Mouse (Mus musculus) thymus, postnatal 10 days (tissue): ENCODE results near the gene Miga2.

Experiments
- DNase-seq, 2 experiments: peaks; one replicate each; pipeline ENCODE4 v3.0.0; 2021; ENCODE audit warnings: low spot score in 2 of 2

Miga2 gene

DNA sequence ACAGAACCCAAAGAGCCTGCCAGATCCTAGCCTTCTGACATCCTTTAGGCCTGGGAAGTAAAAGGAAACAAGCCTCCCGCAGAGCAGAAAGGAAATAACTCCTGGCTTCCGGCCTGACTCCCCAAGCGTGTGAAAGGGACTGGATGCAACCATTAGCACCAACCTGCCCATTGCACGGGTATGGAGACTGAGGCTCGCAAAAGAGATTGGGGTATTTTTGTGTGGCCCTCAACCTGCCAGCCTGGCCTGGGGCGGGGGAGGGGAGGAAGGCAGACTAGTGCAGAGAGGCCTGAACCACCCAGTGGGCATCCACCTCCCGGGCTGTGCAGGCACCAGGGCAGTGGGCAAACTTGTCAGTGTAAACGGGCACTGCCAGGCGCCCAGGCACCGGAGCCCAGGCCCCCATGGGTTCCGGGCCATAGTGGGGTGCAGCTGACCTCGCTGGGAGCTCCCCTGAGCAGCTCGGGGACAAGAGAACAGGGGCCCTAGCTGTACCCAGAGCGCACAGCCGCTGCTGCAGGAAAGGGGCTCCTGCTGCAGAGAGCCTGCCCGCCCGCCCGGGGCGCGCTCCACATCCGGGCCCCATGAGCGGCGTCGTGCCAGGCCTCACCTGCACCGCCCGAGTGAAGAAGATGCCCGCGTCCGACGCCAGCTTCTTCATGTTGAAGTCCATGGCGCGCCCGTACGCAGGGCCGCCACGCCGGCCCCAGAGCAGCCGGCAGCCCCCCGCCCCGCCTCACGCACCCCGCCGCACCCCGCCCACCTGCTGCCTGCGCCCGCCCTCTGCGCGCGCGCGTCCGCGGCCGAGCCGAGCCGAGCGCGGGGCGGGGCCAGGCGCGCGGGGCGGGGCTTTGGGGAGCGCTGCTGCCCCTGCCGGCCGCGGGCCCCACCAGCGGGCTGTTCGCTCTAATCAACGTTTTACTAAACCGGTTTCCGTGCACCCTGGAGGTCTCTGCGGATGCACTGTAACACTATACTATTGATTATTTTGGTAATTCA lies 5.2 kb upstream of the Miga2 start, which contains the start of gene Sh3glb2:
TSS of gene Sh3glb2 (minus strand) at position 805 of the 999 bp plus-strand sequence.
- DNase-seq, result peak; percentile 75 to 89

DNA sequence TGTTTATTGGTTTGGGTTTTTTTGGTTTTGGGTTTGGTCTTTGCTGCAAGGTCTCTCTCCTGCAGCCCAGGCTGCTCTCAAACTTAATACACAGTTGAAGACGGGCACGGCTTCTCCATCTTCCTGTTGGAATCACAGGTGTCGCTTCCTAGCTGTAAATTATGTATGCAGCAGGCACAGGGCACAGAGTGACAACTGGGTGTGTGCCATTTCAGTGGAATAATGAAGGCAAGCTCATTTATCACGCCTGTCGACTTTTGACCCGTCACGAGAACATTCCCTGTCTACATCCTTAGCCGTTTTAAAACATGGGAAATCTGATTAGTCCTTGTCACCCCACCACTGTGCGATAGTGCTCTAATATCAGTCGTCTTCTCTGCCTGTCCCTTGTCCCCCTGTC lies 3.4 kb upstream of the Miga2 start:
- no peak for DNase-seq

DNA sequence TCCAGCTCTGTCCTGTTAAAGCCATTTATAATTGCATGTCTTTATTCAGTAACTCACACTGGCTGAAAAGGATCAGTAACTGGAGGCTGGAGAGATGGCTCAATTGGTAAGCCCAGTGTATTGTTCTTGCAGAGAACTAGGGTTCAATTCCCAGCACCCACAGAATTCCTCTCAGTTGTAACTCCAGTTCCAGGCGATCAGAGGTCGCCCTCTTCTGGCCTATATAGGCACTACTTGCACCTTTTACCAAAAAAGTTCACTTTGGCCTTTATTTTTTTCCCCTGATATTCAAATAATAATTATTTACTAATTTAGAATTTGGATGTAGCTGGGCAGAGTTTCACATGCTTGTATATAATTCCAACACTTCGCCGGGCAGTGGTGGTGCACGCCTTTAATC lies 1.2 kb upstream of the Miga2 start:
- no peak for DNase-seq

DNA sequence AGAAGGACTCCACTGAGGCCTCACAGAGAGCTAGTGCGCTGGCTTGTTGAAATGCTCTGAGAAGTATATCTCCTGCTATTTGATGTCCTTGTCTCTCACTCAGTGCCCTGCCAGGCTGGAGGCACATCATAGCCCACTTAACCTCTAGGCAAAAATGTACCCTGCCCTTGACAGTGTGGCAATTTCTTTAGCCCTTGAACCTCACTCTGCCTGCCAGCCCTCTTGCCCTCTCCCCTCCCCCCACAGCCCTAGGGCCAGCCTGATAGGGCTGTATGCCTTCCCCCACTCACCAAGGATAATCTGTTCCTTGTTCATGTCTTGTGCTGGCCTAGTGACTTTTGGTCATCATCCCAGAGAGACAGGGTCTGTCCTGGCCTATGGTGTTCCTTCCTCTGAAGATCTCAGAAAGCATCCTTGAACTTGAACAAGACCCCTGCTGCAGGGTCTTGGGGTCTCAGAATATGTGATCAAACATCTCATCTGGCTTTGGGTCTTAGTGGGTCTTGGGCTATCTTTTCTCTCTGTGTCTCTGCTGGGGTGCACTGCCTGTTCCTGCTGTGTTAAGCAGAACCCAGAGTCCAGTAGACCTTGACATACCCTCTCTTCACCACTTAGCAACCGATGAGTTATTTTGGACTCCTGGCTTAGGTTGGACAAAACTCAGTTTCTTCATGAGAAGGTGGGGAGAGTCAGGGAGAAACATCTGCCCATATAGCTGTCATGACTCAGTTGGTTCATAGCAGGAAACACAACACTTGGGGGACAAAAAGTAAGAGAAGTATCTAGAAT lies 1.4 kb downstream of the Miga2 start:
- no peak for DNase-seq

DNA sequence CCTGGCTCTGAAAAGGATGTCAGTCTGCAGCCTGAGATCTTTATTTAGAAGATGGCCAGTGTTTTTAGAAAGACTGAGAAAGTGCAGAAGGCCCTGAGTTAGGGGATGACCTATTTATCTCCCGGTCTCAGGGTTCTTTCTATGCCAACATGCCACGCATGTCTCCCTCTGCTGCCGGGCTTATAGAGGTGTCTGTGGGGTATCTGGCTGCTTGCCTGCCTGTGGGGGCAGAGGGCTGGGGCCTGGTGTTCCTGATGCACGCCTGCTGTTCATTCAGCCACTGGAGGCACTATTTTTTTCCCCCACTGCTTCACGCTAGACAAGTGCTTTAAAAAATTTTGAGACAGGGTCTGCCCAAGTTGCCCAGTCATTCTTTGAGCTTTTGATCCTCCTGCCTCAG lies 2.2 kb downstream of the Miga2 start:
- DNase-seq, result no peak

DNA sequence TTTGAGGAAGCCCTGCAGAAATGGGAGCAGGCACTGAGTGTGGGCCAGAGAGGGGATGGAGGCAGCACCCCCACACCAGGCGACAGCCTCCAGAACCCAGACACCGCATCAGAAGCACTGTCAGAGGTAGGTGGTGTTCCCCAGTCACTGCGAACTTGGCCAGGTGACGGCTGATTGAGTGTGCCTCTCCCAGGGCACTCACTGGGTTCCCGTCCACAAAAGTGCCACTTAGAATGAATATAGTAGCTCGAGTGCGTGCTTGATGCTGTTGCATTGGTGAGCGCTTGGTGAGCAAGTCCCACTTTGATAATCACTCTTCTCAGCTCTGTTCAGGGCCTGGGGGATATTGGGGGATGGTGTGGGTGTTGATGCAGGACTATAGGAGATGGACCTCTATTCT lies 7.5 kb downstream of the Miga2 start:
- DNase-seq, result no peak

DNA sequence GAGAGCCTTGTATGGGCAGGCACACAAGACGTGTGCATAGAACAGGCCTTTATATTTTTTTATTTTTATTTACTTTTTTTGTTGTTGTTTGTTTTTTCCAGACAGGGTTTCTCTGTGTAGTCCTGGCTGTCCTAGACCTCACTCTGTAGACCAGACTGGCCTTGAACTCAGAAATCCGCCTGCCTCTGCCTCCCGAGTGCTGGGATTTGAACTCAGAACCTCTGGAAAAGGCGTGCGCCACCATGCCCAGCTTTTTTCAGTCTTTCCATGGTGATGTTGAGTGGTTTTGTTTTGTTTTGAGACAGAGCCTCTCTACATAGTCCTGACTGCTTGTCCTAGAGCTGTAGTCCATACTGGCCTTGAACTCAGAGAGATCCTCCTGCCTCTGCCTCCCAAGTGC lies 8.7 kb downstream of the Miga2 start:
- DNase-seq, result no peak

DNA sequence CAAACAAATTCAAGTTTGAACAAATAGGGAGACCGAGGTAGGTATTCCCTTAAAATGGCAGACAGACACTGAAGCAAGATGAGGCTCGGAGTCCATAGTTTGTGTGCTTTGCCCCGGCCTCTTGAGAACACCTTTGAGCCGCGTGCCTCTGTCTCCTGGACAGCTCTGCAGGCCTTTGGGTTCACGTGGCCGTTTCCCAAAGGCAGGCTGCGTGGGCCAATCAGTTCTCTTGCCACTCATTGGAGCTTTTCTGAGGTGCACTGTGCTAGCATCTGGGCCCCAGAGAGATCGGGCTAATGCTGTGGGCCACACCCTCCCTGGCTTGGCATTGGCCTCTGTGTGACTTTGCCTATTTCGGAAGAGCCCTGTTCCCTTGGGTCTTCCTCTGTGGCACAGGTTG lies 11.9 kb downstream of the Miga2 start:
- no peak for DNase-seq

DNA sequence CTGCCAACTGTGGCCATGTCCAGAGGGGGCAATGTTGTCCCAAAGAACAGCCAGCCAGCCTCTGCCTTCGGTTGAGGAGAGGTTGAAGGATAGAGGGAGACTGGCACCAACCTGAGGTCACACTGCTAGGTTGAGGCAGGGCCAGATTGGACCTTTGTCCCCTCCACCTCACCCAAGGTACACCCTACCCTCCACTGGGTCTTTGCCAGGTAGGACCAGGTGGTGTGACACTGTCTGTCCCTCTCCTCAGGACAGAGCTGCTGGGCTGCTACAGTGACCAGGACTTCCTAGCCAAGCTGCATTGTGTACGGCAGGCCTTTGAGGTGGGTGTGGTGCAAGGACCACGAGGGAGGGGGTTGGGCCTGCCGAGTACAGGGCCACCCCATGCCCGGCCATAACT lies 13.7 kb downstream of the Miga2 start:
- no peak for DNase-seq

DNA sequence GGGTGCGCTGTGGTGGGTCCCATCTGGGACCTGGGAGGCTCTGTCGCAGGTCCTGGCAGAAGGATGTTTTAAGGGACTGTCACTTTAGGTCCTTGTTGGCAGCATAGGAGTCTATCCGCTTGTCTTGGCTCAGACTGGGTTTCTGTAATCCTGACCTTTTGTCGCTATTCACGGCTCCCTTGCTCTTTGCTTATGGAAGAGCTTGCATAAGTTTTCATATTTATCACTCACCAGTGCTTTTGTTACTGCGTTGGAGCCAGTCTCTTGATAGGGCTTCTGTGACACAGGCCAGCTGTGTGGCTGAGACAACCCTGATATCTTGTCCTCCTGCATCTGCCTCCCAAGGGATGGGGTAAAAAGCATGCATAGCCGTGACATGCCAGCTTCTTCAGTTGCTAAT lies 15.3 kb downstream of the Miga2 start:
- no peak for DNase-seq

DNA sequence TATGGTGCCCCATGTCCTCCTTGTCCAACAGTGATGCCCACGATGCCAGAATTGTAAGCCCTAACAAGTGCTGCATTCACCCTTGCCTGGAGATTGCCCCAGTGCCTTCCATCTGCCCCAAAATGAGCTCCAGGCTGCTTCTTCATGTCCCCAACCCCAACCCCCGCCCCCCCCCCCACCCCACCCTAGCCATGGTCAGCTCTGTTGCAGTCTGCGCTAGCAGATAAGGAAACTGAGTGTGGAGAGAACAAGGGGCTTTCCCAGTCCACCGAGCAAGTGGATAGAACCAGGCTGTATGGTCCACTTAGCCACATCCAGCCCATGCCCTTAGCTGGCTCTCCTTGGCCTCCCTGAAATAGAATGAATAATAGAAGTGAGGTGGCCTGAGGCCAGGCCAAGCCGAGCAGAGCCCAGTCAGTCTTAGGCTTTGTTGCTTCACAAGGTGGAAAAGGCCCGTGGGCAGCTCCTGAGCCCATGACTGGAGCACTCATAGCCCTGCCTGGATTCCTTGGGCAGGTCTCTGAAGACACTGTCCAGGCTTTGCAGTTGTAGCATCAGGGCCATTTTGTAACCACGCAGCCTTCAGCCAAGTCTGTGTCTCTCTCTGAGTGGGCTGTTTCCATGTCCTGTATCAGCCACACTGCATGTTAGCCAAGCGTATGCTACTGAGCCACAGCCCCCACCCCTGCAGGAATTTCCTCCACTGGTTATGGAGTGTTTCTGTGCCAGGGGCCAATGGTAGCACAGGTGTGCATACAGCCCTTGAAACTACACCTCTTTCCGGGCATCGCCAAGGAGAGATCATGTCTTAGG lies 16.7 kb downstream of the Miga2 start:
- DNase-seq, result no peak

DNA sequence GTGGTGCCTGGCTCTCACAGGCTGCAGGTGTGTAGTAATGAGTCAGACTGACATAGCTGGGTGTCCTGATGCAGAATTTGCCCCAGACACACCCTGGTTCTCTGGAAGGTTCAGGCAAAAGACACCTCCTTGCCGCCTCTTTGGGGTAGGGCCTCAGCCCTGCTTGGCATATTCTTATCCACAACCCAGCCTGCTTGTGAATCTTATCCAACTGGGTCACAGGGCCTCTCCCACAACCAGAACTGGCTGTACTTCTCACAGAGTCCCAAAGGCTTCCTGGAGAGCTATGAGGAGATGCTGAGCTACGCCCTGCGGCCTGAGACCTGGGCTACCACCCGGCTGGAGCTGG lies 17.3 kb downstream of the Miga2 start:
- DNase-seq, result no peak

DNA sequence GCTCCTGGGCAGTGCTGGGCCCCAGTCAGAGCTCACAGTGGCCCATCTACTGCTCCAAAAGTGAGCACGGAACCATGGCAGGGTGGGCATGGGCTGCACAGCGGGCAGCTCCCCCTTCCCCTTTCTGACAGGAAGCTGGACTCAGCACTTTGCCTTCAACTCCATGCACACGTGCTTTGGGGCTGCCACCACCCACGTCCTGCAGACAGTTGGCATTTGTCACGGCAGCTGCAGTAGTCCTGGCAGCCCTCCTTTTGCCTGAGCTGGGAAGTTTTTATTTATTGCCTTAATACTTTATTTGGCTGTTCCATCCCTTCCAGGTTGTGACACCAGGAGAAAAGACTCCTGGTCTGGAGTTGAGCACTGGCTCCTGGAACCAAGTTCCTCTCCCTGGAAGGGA lies 20.8 kb downstream of the Miga2 start:
- DNase-seq, result no peak

DNA sequence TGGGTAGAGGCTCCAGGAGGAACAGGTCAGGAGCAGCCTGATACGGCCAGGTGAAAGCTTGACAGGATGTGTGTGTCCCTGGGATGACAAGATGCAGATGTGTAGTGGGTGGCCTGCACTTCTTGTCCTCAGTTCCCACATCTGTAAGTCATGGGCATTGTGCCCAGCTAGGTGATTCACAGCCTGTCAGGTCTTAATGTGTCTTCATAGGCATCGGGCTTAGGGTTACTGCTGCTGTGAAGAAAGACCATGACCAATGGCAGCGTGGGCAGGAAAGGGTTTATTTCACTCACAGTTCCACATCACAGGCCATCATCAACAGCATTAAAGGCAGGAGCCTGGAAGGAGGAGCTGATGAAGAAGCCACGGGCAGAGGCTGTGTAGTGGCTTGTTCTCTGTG lies 21.6 kb downstream of the Miga2 start:
- DNase-seq, result no peak

DNA sequence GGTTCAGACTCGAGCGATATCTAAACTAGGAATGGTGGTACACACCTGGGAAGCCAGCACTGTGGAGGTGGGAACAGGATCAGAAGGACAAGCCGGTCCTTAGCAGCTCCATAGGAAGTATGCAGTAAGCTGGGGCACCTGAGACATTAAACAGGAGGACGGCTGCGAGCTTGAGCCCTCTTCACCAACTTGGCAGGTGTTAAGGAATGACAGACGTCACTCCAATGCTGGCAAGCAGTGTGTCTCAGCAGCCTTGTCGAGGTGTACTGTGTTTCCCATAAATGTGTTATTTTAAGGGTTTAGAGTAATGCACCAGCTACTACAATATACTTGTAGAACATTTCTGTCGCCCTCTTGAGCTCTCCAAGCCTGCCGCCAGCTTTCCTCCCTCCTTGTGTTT lies 22.9 kb downstream of the Miga2 start:
- DNase-seq, result no peak

DNA sequence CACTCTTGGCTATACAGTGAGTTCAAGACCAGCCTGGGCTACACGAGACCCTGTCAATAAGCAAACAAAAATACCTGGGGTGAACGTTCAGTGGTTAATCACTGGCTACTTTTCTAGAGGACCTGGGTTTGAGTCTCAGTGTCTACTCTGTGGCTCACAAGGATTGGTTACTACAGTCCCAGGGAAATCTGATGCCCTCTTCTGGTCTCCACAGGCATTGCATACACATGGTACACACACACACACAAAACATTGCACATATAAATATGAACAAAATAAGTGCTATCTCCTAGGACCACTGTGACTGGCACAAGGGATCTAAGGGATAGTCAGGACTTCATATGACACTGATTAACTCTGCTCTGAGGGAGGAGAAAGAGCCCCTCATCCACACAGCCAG lies 25.0 kb downstream of the Miga2 start:
- no peak for DNase-seq

DNA sequence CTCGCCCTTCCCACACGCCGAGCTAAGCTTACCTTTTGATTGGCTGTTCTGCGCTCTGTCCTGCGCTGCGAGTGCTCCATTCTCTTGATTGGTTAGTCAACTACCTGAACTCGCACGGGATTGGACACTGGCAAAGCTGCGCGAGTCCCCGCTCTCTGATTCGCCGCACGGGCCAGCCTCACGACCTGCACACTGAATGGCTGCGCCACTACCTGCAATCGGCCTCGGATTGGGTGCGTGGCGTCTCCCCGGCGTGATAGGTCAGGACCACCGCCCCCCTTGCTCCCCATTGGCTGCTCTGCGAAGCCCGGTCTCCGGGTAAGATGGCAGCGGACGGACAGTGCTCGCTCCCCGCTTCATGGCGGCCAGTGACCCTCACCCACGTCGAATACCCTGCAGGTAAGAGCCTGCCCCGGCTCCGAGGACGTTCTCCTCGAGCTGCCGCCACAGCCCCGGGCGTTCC lies 28.1 kb downstream of the Miga2 start, which contains the start of gene Dolpp1:
TSS of gene Dolpp1 (plus strand) at position 141 of the 463 bp plus-strand sequence.
- peak; percentile 93 to 98 for DNase-seq

DNA sequence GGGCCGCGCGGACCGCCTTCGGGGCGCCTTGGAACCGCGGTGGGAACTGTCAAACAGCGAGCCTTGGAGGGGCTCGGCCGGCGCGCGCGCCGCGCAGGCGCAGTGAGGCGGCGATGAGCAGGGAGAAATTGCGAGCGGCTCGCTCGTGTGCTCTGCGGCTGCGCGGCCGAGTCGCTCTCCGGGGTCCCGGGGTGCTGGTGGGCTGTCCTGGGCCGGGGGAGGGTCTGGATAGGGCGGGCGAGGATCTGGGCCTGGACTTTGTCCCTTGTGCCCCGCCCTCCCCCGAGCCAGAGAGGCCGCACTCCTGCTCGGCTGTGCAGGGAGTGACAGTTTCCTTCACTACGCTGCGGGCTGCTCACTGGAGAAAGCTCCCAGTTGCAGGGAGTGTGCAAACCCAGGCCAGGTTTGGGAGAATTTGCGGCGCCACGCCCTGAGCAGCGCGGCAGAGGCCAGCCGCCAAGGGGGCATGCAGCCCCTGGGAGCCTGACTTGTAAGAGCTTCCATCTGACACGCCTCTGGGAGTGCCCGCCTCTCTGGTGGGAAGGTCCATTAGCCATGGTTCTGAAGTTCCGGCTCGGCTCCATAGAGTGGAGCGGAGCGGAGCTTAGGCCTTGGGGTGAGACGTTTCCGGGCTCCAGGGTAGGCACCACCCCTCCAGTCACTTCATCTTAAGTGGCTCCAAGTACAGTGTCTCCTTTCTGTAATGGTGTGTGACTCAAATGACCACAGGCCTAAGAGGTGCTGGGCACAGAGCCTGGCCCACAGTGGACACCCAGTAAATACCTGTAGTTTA lies 28.7 kb downstream of the Miga2 start:
- peak; percentile 28 to 80 for DNase-seq

DNA sequence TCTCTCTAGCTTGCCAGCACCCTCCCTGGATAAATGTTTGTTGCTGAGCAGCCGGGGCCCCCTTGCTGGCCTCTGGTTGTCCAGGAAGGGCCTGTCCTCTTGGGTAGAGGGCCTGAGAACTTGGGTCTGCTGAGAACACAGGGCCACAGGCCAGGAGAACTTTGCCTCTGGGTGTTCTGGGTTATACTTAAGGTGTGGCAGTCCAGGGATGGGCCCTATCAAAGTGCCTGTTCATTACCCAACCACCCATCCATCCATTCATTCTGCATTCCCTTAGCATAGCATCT lies 29.3 kb downstream of the Miga2 start:
- DNase-seq, result no peak

DNA sequence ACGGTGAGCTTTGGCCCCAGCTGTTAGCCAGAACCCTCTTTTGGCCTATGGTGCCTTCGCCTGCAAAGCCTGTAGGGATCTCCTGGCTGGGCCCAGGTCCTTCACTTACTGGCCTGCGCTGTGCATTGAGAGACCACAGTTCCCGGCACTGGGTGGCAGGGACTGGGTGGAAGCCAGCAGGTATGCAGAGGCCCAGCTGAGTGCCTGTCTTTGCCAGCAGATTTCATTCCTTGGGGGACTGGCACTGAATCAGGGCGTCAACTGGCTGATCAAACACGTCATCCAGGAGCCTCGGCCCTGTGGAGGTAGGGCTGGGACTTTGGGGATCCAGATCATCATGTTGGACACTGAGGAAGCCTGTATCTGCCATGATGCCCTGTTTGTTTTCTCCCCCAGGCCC lies 31.7 kb downstream of the Miga2 start:
- no peak for DNase-seq

DNA sequence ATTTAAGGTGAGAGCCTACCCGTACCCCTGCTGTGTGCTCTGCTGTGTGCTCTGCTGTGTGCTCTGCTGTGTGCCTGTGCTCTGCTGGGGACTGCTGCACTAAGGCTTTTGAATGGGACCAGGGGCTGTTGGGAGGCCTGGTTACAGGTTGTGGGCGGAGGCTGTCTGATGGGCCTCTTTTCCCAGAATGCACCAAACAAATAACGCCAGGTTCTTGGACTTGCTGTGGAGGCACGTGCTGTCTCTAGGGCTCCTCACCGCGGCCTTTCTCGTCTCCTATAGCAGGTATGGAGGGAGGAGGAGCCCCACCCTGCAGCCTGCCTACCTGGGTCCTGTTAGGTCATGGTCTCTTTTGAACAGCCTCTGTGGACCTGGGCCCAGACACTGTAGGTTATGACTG lies 32.2 kb downstream of the Miga2 start:
- DNase-seq, result no peak
